Mouse (Mus musculus) right cerebral cortex, postnatal 14 days (tissue): ENCODE data around the gene Pex5.

Experiments
- DNase-seq: peaks from one replicate; pipeline ENCODE4 v3.0.0; 2022

Pex5 gene

GRCm38 (mm10) chr6:124353246-124353645 is 61.6 kb downstream of the Pex5 start:
- DNase-seq, result no peak
